Mouse (Mus musculus): ENCODE results near the gene Gpatch1. TPM values are rescaled to one million over a fixed set of nuclear protein-coding genes. Genes with fewer than 3 reads are reported as not detected.

The Gpatch1 gene
- polyA plus RNA-seq, 1 experiment: 14.8 TPM

DNA sequence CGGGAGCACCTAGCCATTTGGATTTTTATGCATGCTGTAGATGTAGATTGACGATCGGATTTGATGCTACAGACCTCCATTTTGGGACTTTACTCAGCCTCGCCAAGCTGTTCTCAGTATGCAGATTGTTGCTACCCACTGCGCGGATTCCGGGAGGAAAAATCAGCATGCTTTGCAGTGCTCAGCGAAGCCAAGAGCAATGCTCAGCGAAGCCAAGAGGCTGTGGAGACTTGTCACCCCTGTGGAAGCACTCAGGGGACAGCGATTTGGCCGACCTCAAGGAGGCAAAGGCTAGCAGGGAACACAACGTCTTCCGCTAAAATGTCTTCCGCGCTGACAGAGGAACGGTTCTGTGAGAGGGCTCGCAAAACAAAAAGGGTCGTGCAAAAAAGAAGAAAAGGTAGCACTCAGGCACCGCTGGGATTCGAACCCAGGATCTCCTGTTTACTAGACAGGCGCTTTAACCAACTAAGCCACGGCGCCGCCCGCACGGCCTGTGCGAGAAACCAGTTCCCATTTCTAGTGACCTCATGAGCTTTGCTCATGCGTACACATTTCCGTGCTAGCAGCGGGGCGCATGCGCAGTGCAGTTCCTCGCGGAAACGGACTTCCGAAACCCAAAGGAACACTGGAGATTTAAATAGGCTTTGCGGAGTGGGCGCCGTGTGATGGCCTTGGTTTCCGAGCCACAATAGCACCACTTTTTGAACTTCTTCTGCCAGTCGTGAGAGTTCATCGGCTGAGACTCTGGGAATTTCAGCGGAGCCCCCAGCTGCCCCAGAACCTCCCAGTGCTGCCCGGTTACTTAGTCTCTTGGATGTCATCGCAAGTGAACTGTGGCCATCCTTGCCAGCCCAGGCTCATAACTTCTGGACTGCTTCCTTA, 83.6 kb downstream of the Gpatch1 start:
- DNase-seq (ENCODE audit: low read depth): peak; percentile 99
- TF ChIP-seq CTCF (IDR thresholded peaks at IDR 0.05; ENCODE audit: borderline replicate concordance, extremely low read depth, insufficient read depth, insufficient read length) (no peak), POLR2A (IDR thresholded peaks at IDR 0.05; ENCODE audit: borderline replicate concordance, extremely low read depth, insufficient read depth, insufficient read length, poor library complexity, severe bottlenecking) (no peak)

DNA sequence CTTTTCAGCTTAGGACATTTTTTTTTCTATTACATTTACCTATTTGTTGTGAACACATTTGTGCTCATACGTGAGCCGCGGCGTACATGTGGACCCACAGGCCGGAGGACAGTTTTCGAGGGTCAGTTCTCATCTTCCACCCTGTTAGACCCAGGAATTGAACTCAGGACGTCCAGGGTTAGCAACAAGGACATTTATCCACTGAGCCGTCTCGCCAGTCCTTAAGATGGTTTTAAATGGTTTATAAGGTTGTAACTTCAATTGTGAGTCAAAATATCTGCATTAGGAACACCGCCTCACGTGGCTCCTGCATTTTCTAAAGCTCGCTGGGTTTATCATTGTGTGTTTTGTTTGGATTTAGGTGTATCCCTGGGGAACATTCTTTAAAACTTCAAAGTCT, 84.4 kb downstream of the Gpatch1 start:
- TF ChIP-seq POLR2A (IDR thresholded peaks at IDR 0.05; ENCODE audit: borderline replicate concordance, extremely low read depth, insufficient read depth, insufficient read length, poor library complexity, severe bottlenecking) (no peak), CTCF (IDR thresholded peaks at IDR 0.05; ENCODE audit: borderline replicate concordance, extremely low read depth, insufficient read depth, insufficient read length) (no peak)
- DNase-seq (ENCODE audit: low read depth): no peak

DNA sequence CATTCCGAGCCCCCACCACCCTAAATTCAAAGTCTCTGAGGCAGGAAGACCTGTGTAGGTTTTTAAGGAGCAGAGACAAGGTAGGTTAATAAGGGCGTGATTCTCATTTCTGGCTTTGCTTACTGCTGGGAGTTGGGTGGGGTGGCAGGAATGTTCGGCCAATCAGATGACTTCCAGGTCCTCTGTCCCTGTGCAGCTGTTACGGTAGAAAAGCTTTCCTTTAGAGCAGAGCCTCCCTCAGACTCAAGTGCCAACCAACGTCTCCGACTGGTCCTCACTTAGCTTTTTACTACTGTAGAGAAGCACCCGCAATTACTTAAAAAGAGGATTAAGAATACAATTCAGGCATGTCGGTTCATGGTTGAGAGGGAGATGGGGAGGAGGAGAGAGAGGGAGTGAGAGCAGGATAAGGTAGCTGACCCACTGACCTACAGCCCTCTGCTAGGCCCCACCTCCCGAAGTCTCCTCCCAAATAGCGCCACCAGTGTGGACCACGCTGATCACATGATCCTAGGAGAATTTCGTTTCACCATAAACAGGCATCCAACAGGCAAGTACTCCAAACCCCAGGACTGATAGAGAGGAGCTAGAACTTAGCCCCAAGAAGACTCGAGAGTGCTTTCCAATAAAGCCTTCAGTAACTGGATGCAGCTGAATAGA, 85.3 kb downstream of the Gpatch1 start:
- no peak for DNase-seq (ENCODE audit: low read depth)
- no peak for TF ChIP-seq CTCF (IDR thresholded peaks at IDR 0.05; ENCODE audit: borderline replicate concordance, extremely low read depth, insufficient read depth, insufficient read length)
- TF ChIP-seq POLR2A (IDR thresholded peaks at IDR 0.05; ENCODE audit: borderline replicate concordance, extremely low read depth, insufficient read depth, insufficient read length, poor library complexity, severe bottlenecking): no peak

DNA sequence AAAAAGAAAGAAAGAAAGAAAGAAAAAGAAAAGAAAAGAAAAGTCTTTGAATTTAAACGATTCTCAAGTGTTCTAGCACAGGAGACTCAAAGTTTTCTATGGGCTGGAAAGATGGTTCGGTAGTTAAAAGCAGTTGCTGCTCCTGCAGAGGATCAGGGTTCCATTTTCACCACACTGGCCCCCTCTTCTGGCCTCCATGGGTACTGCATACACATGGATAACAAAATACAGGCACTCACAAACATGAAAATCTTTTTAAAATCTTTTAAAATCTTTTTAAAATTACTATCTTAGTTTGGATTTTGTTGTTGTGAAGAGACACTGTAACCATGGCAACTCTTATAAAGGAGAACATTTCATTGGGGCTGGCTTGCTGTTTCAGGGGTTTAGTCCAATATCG, 87.9 kb downstream of the Gpatch1 start:
- peak; percentile 53; the same call in 1 of the 2 replicates for TF ChIP-seq CTCF (IDR thresholded peaks at IDR 0.05; ENCODE audit: borderline replicate concordance, extremely low read depth, insufficient read depth, insufficient read length)
- TF ChIP-seq POLR2A (IDR thresholded peaks at IDR 0.05; ENCODE audit: borderline replicate concordance, extremely low read depth, insufficient read depth, insufficient read length, poor library complexity, severe bottlenecking): no peak
- no peak for DNase-seq (ENCODE audit: low read depth)

Other genes starting within 250 kb of the Gpatch1 start
- gene Cebpa, start 199.1 kb downstream of the Gpatch1 start, polyA plus RNA-seq (2012; rRNA removed): 2.9 and 3.1 TPM in 2 replicates
- 8.5 and 10.1 TPM in 2 replicates for gene Slc7a10, start 132.1 kb downstream of the Gpatch1 start, polyA plus RNA-seq (2012; rRNA removed)
- gene Lrp3, start 102.9 kb downstream of the Gpatch1 start, polyA plus RNA-seq (2012; rRNA removed): 94.2 and 106 TPM in 2 replicates
- gene Rhpn2, start 15.7 kb upstream of the Gpatch1 start, polyA plus RNA-seq (2012; rRNA removed): 1.4 and 2.5 TPM in 2 replicates
- 8.0 and 8.2 TPM in 2 replicates for gene Faap24, start 78.4 kb upstream of the Gpatch1 start, polyA plus RNA-seq (2012; rRNA removed)
- gene Cep89, start 78.6 kb upstream of the Gpatch1 start, polyA plus RNA-seq (2012; rRNA removed): 24.4 and 29.0 TPM in 2 replicates
- 0.05 and 0.06 TPM in 2 replicates for gene Slc7a9, start 130.4 kb upstream of the Gpatch1 start, polyA plus RNA-seq (2012; rRNA removed)
- 0.18 and 0.22 TPM in 2 replicates for gene Tdrd12, start 219.3 kb upstream of the Gpatch1 start, polyA plus RNA-seq (2012; rRNA removed)
- 40.5 and 46.1 TPM in 2 replicates for gene Nudt19, start 237.9 kb upstream of the Gpatch1 start, polyA plus RNA-seq (2012; rRNA removed)

Data from brain, embryonic 14.5 days (tissue).